ENCODE assay signal across 16 mouse cellular contexts in genomic region chr9:65303586-65303985, GRCm38 (mm10). TPM values are rescaled to one million over a fixed set of nuclear protein-coding genes. Genes with fewer than 3 reads are reported as not detected.
"Had no signal": no experiment of that assay in that cellular context is flagged by ENCODE, and none has a peak within 500 bp of the region (broad histone marks: within the 10 kb centered on the region; RNA-seq: fewer than 3 reads in every experiment).

No protein-coding gene starts in this region.

- H3K4me1 ChIP-seq: limb, embryonic 12.5 days; lung, embryonic 15.5 days; midbrain, embryonic 10.5 days; neural tube, embryonic 12.5 days had no signal

- H3K9ac ChIP-seq: limb, embryonic 12.5 days; liver, embryonic 12.5 days; lung, embryonic 15.5 days; neural tube, embryonic 12.5 days had no signal

- ATAC-seq: liver, embryonic 12.5 days had no signal

- H3K4me3 ChIP-seq: limb, embryonic 12.5 days; liver, embryonic 12.5 days; lung, embryonic 15.5 days; midbrain, embryonic 10.5 days; neural tube, embryonic 12.5 days had no signal

- DNase-seq: lung, postnatal 14 days; midbrain, embryonic 14.5 days; right cerebral cortex, postnatal 4 days; spleen, adult 18-20 months; thymus, adult 18-20 months; thymus, postnatal 14 days had no signal

- H3K27ac ChIP-seq: limb, embryonic 12.5 days; liver, embryonic 12.5 days; lung, embryonic 15.5 days; midbrain, embryonic 10.5 days; neural tube, embryonic 12.5 days had no signal

- H3K9me3 ChIP-seq: limb, embryonic 12.5 days; liver, embryonic 12.5 days; lung, embryonic 15.5 days; midbrain, embryonic 10.5 days; neural tube, embryonic 12.5 days had no signal

- H3K4me2 ChIP-seq: limb, embryonic 12.5 days; liver, embryonic 12.5 days; lung, embryonic 15.5 days; neural tube, embryonic 12.5 days had no signal

- H3K27me3 ChIP-seq: limb, embryonic 12.5 days; liver, embryonic 12.5 days; lung, embryonic 15.5 days; neural tube, embryonic 12.5 days had no signal

RNA-seq across cellular contexts. Expression of gene Cilp, which starts 38.6 kb away (rescaled TPM):
- total RNA-seq: layer of hippocampus, adult 18-20 months; left cerebral cortex, postnatal 36 days; megakaryocyte, adult 5-6 weeks; monocyte, adult 5-6 weeks had no signal

RNA-seq across cellular contexts. Expression of gene Ubap1l, which starts 57.3 kb away (rescaled TPM):
- total RNA-seq: monocyte, adult 5-6 weeks had no signal
- polyA plus RNA-seq: liver, embryonic 12.5 days; liver, embryonic 16.5 days had no signal
